Mouse (Mus musculus) Muller cell, postnatal 12 days (primary cell): ENCODE measurements around the gene Usp5.
"Not testable (repeated sequence)": the region's sequence is repeated elsewhere in the genome, so short reads cannot be mapped to it uniquely, and the experiment has no call there.

Experiments used
- DNase-seq: peaks from one replicate; pipeline ENCODE4 v3.0.0-alpha.2; 2015; ENCODE audit errors: inconsistent ontology term

Usp5 gene

DNA sequence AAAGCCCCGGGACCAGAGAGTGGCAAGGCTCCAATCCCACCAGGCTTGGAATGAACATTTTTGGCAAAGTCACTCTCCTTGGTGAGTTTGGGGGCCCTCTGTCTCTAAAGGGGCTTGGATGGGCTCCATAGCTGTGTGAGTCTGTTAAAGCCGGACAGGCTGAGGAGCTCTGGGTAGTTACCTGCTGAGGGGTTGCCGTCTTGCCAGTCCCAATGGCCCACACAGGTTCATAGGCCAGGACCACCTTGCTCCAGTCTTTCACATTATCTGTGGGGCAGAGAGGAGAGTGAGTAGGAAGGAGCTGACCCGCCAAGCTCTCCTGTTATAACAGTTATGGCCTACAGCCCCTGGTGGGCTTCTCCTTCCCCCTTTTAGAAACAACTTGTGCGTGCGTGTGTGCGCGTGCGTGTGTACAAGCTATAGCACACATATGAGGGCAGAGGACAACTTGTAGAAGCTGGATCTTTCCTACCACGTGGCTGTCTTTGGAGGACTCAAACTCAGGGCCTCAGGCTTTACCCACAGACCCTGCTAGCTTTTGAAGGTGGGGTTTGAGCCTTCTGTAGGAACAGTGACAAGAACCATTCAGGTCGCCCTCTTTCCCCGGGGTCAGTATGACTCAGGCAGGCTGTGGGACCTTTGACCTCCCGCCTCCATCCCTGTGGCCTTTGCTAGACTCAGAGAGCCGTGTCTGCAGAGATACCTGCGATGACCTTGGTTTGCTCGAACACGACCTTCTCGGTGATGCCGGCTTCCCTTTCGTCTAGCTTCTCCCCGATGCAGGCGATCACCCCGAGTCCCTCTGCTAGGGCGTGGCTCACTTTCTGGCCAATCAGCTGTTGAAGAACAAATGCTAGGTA, 17.4 kb downstream of the Usp5 start:
- DNase-seq, result no peak

DNA sequence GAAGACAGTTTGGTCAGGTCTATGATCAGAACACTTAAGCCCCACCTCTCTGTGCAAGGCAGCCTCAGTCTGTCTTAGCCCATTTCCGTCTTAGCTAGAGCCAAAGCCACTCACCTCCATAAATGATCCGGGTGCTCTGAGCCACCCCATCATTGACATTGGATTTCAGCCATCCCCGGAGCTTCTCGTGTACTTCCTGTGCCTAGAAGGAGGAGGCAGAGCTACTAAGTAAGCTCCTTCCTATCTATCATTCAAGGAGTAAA, 17.9 kb downstream of the Usp5 start:
- no peak for DNase-seq

DNA sequence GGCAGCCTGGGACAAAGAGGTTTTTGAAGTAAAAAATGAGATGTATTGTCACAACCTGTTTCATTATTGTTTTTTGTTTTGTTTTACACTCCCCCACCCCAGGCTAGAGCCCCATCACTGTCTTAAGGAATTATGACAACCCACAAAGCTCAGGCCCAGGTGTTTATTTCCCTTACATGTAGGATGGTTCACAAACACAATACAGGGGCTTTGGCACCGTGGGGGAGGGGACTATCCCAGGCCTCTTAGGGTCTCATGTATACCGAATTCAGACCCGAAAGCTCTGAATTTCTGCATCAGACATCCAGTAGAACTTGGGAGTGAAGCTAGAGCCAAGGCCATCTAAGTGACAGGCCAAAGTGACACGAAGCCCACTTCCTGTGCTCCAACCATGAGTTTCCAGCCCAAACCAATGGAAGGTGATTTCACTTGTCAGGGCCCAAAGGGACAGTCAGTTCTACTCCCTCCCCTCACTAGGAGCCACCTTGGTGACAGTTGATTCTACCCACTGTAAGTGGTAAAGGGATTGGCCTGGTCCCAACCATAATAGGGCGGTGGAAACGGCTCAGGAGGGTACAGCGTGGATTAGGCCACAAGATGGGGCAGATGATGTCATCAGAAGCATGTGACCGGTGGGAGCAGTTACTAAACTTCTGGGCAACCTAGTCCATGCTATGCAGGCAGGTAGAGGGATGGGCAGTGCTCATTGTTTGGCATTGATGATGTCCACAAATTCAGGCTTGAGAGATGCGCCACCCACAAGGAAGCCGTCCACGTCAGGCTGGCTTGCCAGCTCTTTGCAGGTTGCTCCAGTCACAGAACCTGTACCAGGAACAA, 18.5 kb downstream of the Usp5 start:
- not testable (repeated sequence) for DNase-seq

DNA sequence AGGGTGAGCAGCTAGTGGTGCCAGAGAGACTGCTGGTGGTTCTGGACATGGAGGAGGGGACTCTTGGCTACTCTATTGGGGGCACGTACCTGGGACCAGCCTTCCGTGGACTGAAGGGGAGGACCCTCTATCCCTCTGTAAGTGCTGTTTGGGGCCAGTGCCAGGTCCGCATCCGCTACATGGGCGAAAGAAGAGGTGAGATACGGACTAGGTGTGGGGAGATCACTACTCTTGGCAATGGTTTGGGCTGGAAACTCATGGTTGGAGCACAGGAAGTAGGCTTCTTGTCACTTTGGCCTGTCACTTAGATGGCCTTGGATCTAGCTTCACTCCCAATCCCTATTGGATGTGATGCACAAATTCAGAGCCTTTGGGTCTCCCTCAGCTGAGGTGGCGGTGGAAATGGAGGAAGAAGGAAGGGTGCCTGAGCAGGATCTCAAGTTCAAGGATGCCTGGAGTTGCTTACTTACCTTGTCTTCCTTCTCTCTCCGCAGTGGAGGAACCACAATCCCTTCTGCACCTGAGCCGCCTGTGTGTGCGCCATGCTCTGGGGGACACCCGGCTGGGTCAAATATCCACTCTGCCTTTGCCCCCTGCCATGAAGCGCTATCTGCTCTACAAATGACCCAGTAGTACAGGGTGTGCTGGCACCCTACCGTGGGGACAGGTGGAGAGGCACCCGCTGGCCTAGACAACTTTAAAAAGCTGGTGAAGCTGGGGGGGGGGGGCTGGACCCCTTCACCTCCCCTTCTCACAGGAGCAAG, 19.3 kb downstream of the Usp5 start:
- no peak for DNase-seq

DNA sequence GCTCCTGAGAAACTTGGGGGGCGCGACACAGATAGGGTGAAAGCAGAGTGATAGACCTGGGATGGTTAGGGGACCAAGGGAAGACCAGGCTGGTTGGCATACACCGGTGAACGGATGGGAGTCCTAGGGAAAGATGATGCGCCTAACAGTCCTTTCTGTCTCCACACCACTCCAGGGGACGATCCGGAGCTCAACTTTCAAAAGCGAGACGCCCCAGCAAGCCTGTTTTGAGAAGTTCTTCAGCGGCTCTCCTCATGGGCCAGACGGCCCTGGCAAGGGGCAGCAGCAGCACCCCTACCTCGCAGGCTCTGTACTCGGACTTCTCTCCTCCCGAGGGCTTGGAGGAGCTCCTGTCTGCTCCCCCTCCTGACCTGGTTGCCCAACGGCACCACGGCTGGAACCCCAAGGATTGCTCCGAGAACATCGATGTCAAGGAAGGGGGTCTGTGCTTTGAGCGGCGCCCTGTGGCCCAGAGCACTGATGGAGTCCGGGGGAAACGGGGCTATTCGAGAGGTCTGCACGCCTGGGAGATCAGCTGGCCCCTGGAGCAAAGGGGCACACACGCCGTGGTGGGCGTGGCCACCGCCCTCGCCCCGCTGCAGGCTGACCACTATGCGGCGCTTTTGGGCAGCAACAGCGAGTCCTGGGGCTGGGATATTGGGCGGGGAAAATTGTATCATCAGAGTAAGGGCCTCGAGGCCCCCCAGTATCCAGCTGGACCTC, 20.1 kb downstream of the Usp5 start:
- DNase-seq, result peak; percentile 88

DNA sequence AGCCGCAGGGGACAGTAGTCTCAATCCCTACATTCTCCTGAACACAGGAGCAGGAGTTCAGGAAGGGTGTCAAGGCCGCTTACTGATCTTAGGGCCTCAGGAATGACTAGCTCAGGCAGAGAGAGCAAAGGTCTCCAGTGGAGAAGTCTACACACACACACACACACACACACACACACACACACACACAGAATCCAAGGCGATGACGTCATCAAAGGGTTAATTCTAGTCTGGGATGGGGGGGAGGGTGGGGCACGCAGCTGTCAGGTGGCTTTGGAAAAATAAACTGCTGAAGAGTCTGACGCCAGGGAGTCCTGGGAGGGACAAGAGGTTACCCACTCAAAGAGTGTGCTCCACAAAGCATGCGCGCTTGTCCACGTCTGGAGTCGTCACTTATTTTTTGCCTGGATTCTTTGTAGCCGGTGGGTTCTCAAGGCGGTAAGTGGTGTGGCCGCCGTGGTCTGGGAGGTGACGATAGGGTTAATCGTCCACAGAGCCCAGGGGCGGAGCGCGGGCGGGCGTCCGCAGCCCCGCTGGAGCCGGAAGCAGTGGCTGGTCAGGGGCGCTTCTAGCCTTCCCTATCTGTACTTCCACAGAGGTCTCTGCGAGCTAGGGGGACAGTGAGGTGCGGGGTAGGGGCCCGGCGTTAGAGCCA, 20.8 kb downstream of the Usp5 start, which contains the start of gene Spsb2:
Gene Spsb2 (plus strand): TSS at position 304 of the 655 bp plus-strand sequence.
- peak; percentile 87 for DNase-seq

DNA sequence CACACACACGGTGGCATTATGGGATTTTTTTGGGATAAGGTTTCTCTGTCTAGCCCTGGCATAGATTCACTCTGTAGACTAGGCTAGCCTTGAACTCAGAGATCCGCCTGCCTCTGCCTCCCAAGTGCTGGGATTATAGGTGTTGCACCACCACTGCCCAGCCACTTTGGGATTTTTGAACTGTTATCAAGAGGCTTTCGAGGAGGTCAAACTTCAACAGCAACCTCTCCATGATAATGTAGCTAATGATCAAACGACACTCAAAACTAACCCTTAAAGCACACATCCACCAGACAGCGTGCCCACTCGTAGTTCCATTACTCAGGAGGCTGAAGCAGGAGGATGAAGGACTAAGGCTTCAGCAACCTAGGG, 21.3 kb downstream of the Usp5 start:
- no peak for DNase-seq

DNA sequence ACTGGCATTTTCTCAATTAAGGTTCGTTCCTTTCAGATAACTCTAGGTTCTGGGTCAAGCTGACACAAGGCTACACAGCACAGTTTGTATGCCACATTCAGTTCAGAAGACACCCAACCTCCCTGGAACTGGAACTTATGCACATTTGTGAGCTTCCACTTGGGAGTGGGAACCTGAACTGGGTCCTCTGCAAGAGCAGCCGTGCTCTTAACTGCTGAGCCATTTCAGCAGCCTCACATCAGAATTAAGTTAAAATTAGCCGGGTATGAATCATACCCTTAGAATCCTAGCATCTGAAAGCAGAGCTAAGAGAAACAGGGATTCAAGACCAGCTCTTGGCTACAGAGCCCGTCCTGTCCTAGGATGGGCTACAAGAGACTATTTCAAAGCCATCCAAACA, 21.9 kb downstream of the Usp5 start:
- no peak for DNase-seq

DNA sequence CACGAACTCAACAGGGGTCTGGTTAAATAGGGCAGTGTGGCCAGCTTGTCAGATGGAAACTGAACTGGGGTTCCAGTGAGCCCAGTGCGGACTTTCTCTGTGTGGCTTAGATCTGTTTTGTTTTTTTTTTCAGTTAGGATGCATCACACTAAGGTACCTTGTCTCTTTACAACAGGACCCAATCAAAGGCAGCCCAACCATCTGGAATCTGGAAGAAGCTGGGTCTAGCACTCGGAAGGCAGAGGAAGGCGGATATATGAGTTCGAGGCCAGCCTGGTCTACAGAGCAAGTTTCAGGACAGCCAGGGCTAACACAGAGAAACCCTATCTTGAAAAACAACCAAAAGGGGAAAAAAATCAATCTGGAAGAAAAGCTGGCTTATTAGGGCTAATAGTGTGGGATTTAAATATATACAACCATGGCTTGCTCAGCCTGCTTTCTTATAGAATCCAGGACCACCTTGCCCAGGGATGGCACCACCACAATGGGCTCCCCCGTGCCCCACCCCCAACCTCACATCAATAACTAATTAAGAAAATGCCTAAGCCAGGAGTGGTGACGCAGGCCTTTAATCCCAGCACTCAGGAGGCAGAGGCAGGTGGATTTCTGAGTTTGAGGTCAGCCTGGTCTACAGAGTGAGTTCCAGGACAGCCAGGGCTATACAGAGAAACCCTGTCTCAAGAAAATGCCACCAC, 22.7 kb downstream of the Usp5 start:
- no peak for DNase-seq

DNA sequence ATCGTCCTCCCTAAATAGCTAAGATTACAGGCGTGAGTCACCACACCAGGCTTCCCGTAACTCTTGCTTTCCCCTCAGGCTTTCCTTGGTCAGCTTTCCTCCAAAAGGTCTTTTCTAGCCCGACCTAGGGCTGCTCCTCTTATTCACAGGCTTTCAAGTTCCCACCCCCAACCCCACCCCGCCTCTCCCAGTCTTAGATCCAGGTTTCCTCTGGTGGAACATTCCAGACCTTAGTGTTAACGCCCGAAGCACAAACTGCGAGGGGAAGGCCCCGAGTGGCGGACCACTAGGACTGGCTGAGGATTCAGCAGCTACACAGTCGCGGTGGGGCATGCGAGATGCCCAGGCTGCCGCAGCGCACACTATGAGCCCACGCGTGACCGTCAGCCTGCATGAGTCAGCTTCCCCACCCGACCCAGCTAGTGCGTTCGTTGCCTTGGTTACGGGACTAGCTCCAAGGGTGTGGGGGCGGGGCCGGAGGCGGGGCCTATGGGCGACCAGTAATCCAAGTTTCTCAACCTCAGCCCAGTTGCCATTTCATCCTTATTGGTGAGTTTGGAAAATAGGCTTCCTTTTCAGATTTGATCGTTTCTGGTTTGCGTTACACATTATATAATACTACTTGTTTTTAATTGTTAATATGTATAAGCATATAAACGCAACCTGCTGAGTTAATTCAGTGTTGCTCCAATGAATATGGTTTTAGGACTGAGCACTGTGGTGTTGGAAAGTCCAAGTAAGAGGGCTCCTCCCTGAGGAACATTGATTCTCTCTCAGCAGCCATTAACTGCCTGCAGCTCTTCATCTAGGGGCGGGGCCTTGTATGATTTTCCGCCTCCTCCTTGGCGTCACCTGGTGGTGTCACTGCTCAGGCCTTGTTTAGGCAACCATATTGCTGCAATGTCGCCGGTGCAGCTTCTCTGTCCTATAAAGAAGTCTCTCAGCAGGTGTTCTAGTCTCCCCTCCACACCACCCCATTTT, 23.7 kb downstream of the Usp5 start:
- peak; percentile 100 for DNase-seq

DNA sequence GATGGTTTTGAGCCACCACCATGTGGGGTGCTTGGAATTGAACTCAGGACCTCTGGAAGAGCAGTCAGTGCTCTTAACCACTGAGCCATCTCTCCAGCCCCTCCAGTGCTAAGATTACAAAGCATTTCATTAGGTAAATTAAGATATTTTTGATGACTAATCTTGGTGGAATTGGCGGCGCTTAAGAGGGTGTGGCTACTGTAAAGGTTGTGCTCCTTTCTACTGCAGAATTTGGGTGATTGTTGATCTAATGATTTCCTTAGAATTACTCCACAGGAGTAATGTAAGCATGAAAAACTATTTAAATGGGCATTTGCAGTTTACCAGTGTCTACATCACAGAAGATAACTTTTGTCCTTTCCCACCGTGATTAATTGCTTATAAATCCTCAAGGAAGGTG, 24.9 kb downstream of the Usp5 start:
- no peak for DNase-seq

DNA sequence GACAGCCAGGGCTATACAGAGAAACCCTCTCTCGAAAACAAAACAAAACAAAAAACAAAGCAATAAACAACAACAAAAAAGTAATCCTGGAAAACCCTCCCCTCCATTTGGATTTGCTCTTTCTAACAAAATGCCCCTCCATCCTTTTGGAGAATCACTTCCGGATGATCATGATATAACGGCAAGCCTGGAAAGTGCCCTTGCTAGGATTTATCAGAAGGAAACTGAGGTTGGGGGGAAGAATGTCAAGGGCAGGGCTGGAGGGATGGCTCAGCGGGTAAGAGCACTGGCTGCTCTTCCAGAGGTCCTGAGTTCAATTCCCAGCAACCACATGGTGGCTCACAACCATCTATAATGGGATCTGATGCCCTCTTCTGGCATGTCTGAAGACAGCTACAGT, 25.6 kb downstream of the Usp5 start:
- not testable (repeated sequence) for DNase-seq

DNA sequence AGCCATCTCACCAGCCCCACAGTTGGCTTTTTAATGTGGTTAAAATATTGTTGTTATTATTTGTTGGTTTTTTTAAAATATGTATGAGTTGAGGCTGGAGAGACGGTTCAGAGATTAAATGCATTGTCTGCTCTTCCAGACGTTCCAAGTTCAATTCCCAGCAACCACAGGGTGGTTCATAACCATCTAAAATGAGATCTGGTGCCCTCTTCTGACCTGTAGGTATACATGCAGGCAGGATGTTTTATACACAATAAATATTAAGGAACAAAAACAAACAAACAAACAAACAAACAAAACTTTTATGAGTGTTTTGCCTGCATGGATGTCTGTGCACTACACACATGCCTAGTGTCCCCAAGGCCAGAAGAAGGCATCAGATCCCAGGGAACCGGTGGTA, 26.2 kb downstream of the Usp5 start:
- DNase-seq, result no peak

DNA sequence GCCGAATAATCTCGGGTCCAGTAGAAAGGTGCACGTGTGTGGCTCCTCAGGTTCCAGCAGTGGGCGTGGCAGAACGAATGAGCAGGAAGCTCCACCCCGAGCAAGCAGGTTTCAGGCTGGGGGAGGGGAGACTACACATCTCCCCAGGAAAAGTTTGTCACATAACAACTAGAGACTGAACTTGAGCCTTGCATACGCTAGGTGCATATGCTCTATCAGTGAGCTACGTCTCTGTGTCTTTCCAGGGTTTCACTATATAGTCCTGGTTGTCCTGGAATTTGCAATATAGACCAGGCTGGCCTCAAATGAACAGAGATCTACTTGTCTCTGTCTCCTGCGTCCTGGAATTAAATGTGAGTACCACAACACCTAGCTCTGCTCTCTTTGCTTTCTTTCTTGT, 26.9 kb downstream of the Usp5 start:
- DNase-seq, result not testable (repeated sequence)

DNA sequence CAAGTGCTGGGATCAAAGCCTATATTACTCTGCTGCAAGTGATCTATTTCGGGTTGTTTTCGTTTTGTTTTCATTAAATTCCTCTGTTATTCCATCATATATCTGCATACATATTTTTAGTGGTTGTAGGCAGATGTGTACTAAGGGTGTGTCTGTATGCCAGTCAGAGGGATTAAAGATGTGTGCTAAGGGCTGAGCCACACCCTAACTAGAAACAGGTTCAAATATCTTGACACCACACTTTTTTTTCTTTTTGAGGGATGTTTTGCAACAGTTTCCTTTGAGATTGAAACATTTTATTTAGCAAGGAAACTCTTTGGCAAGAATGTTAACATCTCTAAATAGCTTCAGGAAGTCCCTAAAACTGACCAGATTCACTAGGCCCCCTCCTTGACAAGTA, 33.1 kb downstream of the Usp5 start:
- no peak for DNase-seq

DNA sequence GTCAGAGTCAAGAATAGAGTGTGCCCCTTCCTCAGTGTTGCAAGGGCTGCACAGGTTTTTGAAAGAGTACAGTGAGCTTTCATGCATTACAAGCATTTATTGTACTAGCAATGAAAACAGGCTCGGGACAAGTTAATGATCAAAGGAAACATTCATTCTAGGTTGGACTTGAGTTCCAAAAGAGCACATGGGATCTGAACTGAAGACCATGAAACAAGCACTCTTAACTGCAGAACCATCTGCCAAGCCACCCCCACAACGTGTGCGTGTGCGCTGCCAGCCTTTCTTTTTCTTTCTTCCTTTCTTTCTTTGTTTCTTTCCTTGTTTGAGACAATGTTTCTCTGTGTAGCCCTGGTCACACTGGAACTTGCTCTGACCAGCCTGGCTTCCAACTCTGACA, 33.5 kb downstream of the Usp5 start:
- no peak for DNase-seq

DNA sequence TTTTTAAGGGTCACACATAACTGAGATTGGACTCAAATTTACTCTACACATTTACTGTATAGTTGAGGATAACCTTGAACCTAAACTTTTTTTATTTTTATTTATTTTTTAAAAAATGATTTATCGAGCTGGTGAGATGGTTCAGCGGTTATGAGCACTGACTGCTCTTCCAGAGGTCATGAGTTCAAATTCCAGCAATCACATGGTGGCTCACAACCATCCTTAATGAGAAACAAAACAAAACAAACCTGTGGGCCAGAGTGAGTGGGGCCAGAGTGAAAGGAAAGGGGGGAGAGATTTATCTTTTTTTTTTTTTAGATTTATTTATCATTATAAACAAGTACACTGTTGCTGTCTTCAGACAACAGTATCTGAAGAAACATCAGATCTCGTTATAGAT, 37.4 kb downstream of the Usp5 start:
- DNase-seq, result no peak

DNA sequence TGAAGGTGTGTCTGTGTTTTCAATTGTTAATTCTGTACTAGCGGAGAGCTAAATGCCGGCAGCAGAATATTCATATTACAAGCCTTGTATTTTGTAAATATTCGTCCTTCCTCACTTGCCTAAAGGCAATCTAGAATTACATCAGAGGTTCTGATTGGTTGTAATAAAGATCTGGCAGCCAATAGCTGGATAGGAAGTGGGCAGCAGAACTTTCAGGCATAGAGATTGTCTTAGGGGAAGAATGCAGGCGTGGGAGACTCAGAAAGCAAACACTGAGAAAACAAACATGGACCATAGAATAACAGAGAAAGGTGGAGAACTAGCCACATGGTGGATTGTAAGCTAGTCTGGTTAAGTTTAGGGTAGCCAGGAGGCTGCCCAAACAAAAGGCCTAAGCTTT, 39.2 kb downstream of the Usp5 start:
- no peak for DNase-seq

DNA sequence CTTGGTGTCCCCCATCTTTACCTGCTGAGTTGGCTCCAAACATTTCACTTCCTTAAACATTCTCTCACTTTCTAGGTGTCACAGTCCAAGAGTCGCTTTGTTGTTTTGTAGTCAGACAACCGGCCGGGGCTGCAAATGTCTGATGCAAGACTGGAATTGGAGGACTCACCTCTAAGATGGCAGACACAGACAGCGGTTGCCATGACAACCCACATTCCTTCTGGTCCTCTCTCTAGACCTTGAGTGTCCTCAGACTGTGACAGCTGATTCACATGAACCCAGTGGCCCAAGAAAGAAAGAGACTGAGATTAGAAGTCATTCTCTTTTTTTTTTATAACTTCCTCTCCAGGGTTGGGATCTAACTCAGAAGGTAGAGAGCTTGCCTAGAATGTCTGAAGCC, 39.8 kb downstream of the Usp5 start:
- no peak for DNase-seq
